Comparison of ENCODE assay signal across 19 mouse cellular contexts in genomic region chr3:132945669-132946068, GRCm38 (mm10). TPM values are rescaled to one million over a fixed set of nuclear protein-coding genes. Genes with fewer than 3 reads are reported as not detected.
DNase-seq lines count a peak whose midpoint lies in the region; ATAC-seq and TF ChIP-seq lines count a peak whose summit lies in the region.
"Had no signal": no experiment of that assay in that cellular context is flagged by ENCODE, and none has a peak within 500 bp of the region (broad histone marks: within the 10 kb centered on the region; RNA-seq: fewer than 3 reads in every experiment).

No protein-coding gene starts in this region.

- no peak for ATAC-seq in monocyte, adult 5-6 weeks (replicated peaks; ENCODE audit: insufficient number of reproducible peaks, low FRiP score, low TSS enrichment, poor library complexity, severe bottlenecking)
- ATAC-seq: CD4-positive, CD25-positive, alpha-beta regulatory T cell, adult 4 months; forebrain, postnatal 0 days had no signal

- H3K4me1 ChIP-seq in kidney, adult 2 months (ENCODE audit: control insufficient read depth, insufficient read depth, low read length), result peaks cover 21% of the 10 kb centered on the region; the same call in 1 of the 2 replicates
- peaks cover 7% of the 10 kb centered on the region; the same call in 1 of the 2 replicates for H3K4me1 ChIP-seq in lung, adult 2 months (ENCODE audit: control insufficient read depth, insufficient read depth, low read length)

- DNase-seq in cerebellum, postnatal 14 days, result peak; percentile 14 to 15
- no peak for DNase-seq in cerebellum, adult 8-10 months
- DNase-seq in kidney, adult 2 months, result peak; percentile 37
- no peak for DNase-seq in kidney, adult 11 months
- peak; percentile 66 to 81 for DNase-seq in lung, adult 18-20 months
- no peak for DNase-seq in lung, adult 2 months
- DNase-seq in lung, postnatal 36 days, result peak; percentile 72
- DNase-seq: adrenal gland, adult 8-10 months; adrenal gland, postnatal 36 days; B cell, adult 2 months; forebrain, postnatal 0 days; gastrocnemius, postnatal 14 days; heart, postnatal 14 days had no signal

- H3K36me3 ChIP-seq in kidney, adult 2 months (ENCODE audit: control insufficient read depth, insufficient read depth, low read length), result no peaks in the 10 kb centered on the region
- H3K36me3 ChIP-seq: embryonic facial prominence, embryonic 12.5 days; forebrain, embryonic 12.5 days; G1E; hindbrain, embryonic 13.5 days had no signal

- H3K27ac ChIP-seq in kidney, adult 2 months (ENCODE audit: insufficient read depth, low read depth, low read length), result no peak overlapping the region
- H3K27ac ChIP-seq: embryonic facial prominence, embryonic 12.5 days; forebrain, embryonic 12.5 days; hindbrain, embryonic 13.5 days had no signal

- H3K27me3 ChIP-seq in kidney, adult 2 months (replicated peaks; ENCODE audit: control insufficient read depth, insufficient read depth, low read length), result no peaks in the 10 kb centered on the region

- no peak for TF ChIP-seq CTCF in kidney, adult 2 months (conservative IDR thresholded peaks at IDR 0.05; ENCODE audit: insufficient read depth, insufficient read length, low read depth, low read length)
- no peak for TF ChIP-seq CTCF in lung, adult 2 months (IDR thresholded peaks at IDR 0.05; ENCODE audit: insufficient read depth, low read length)

- H3K4me3 ChIP-seq in kidney, adult 2 months (ENCODE audit: insufficient read depth, low read depth, low read length), result no peak overlapping the region
- H3K4me3 ChIP-seq in lung, adult 2 months (replicated peaks; ENCODE audit: extremely low read depth, low read depth, low read length), result no peak overlapping the region
- H3K4me3 ChIP-seq: embryonic facial prominence, embryonic 12.5 days; forebrain, embryonic 12.5 days; hindbrain, embryonic 13.5 days had no signal

- TF ChIP-seq POLR2A in kidney, adult 2 months (IDR thresholded peaks at IDR 0.05; ENCODE audit: low read depth, low read length), result no peak
- no peak for TF ChIP-seq POLR2A in lung, adult 2 months (IDR thresholded peaks at IDR 0.05; ENCODE audit: borderline replicate concordance, extremely low read depth, low read depth, low read length)

- WGBS in kidney, adult 2 months, result 46% methylated on average over 7 of the region's 7 CpGs
- WGBS in lung, adult 2 months, result 56% methylated on average over 7 of the region's 7 CpGs

RNA-seq across cellular contexts. Expression of gene Npnt, which starts 4.4 kb away (rescaled TPM):
- polyA plus RNA-seq in kidney, adult 2 months (2012; rRNA removed), result 119 and 132 TPM in 2 replicates
- 401 and 498 TPM in 2 replicates for polyA plus RNA-seq in lung, adult 2 months (2012; rRNA removed)
- 0.19 TPM in 1 of 3 replicates, not detected in the others for total RNA-seq in monocyte, adult 5-6 weeks (2017)
- polyA plus RNA-seq: G1E had no signal

Comparison
In these comparisons a context has a peak if more than half of its experiments do, and no peak if none do; other contexts are left out.
1. DNase-seq: peak in cerebellum, postnatal 14 days (2 of 2), kidney, adult 2 months (single experiment), lung, adult 18-20 months (2 of 2) and lung, postnatal 36 days (single experiment); none in cerebellum, adult 8-10 months (single experiment), kidney, adult 11 months (single experiment) and lung, adult 2 months (single experiment).